Mouse (Mus musculus): ENCODE data around the gene Dicer1.
A peak's percentile ranks its signal among the peaks of the same experiment; 100 is the strongest.

GRCm38 (mm10) chr12:104751331-104751813 is 380 bp downstream of the Dicer1 start:
- TF ChIP-seq CTCF (IDR thresholded peaks at IDR 0.05; ENCODE audit: control insufficient read depth, insufficient read depth, insufficient read length) (no peak), MYOG (IDR thresholded peaks at IDR 0.05; ENCODE audit: control insufficient read depth, extremely low read depth, insufficient read length) (no peak), USF1 (IDR thresholded peaks at IDR 0.05; ENCODE audit: low read depth) (no peak), MYOD1 (IDR thresholded peaks at IDR 0.05; ENCODE audit: control insufficient read depth, insufficient read length, low read depth) (no peak), MAX (IDR thresholded peaks at IDR 0.05) (peak; percentile 24)
